Mouse (Mus musculus) testis, adult 2 months (tissue): ENCODE measurements around the gene Mapkapk5.

Source experiments
- CTCF ChIP-seq: fragments of 200-500 bp; IDR thresholded peaks from 2 replicates; pipeline ENCODE4 v1.5.1; 2012; ENCODE audit warnings: low read depth, mild to moderate bottlenecking, inconsistent platforms, low read length, moderate library complexity; ENCODE audit not compliant: control insufficient read depth, insufficient read depth, insufficient replicate concordance
- POLR2A ChIP-seq: fragments of 200-500 bp; IDR thresholded peaks from 2 replicates; pipeline ENCODE4 v1.6.1; 2012; ENCODE audit warnings: low read depth, mild to moderate bottlenecking, inconsistent platforms, low read length, moderate library complexity; ENCODE audit not compliant: control insufficient read depth

- TF ChIP-seq CTCF = no peak
- no peak for TF ChIP-seq POLR2A
Observed at GRCm38 (mm10) chr5:121547084-121547483, 1.4 kb upstream of the Mapkapk5 start.
